Mouse (Mus musculus) spleen, adult 2 months (tissue): ENCODE data around the gene Plxna1.

ENCODE experiments used
- CTCF ChIP-seq: fragments of 200-500 bp; IDR thresholded peaks from 2 replicates; pipeline ENCODE4 v1.5.1; 2011; ENCODE audit warnings: mild to moderate bottlenecking, inconsistent platforms; ENCODE audit not compliant: insufficient read depth, insufficient read length, insufficient replicate concordance; ENCODE audit errors: extremely low read depth
- POLR2A ChIP-seq: fragments of 200-500 bp; IDR thresholded peaks from 2 replicates; pipeline ENCODE4 v1.6.1; 2011; ENCODE audit warnings: low read depth, low read length, inconsistent platforms

- no peak for TF ChIP-seq POLR2A
- no peak for TF ChIP-seq CTCF
Measured at GRCm38 (mm10) chr6:89368812-89369211, 6.4 kb upstream of the Plxna1 start.
